Mouse (Mus musculus): ENCODE data around the gene Pmf1.

- TF ChIP-seq GATA1 (IDR thresholded peaks at IDR 0.05; ENCODE audit: borderline replicate concordance, low read length) (no peak), FLI1 (IDR thresholded peaks at IDR 0.05; ENCODE audit: low read length) (no peak)
Observed at GRCm38 (mm10) chr3:88363700-88364099, 46.4 kb downstream of the Pmf1 start.

Data from megakaryocyte, embryonic 14.5 days (primary cell).